Comparison of ENCODE assay signal across 8 mouse cellular contexts in genomic region chr7:44384716-44385059, GRCm38 (mm10). TPM values are rescaled to one million over a fixed set of nuclear protein-coding genes. Genes with fewer than 3 reads are reported as not detected.
A peak's percentile ranks its signal among the peaks of the same experiment; 100 is the strongest.
DNase-seq lines count a peak whose midpoint lies in the region; ATAC-seq and TF ChIP-seq lines count a peak whose summit lies in the region.

No protein-coding gene starts in this region.

- H3K4me3 ChIP-seq in lung, embryonic 15.5 days, result peak overlapping the region; percentile 50
- H3K4me3 ChIP-seq in forebrain, embryonic 12.5 days (replicated peaks), result peak overlapping the region; percentile 51
- peak overlapping the region; percentile 46 for H3K4me3 ChIP-seq in limb, embryonic 11.5 days (ENCODE audit: low read depth, low read length)
- H3K4me3 ChIP-seq in small intestine, adult 2 months (ENCODE audit: low read depth, low read length), result peak overlapping the region; percentile 52

- no peak overlapping the region for H3K27ac ChIP-seq in lung, embryonic 15.5 days
- H3K27ac ChIP-seq in forebrain, embryonic 12.5 days, result 0 out of 2 replicates have a peak overlapping the region, but pooled peaks have one; percentile 71
- no peak overlapping the region for H3K27ac ChIP-seq in limb, embryonic 11.5 days (replicated peaks; ENCODE audit: low read depth, low read length)
- H3K27ac ChIP-seq in small intestine, adult 2 months (ENCODE audit: insufficient read depth, low read depth, low read length), result no peak overlapping the region

- peaks cover 2% of the 10 kb centered on the region; the same call in 1 of the 2 replicates for H3K4me1 ChIP-seq in lung, embryonic 15.5 days
- H3K4me1 ChIP-seq in forebrain, embryonic 12.5 days, result peaks cover 19% of the 10 kb centered on the region
- 0 out of 2 replicates have a peak, but pooled peaks cover 2% of the 10 kb centered on the region for H3K4me1 ChIP-seq in limb, embryonic 11.5 days (ENCODE audit: control insufficient read depth, insufficient read depth, low read length)
- peaks cover 6% of the 10 kb centered on the region for H3K4me1 ChIP-seq in small intestine, adult 2 months (ENCODE audit: control insufficient read depth, insufficient read depth, insufficient read length, low read length)

- peaks cover 27% of the 10 kb centered on the region for H3K27me3 ChIP-seq in lung, embryonic 15.5 days
- peaks cover 22% of the 10 kb centered on the region for H3K27me3 ChIP-seq in forebrain, embryonic 12.5 days
- H3K27me3 ChIP-seq in limb, embryonic 11.5 days (ENCODE audit: control insufficient read depth, insufficient read depth, low read length), result peaks cover 6% of the 10 kb centered on the region
- H3K27me3 ChIP-seq in small intestine, adult 2 months (ENCODE audit: control insufficient read depth, insufficient read depth, low read length), result peaks cover 6% of the 10 kb centered on the region

- WGBS in lung, embryonic 15.5 days, result 2% methylated on average over 17 of the region's 17 CpGs
- under 1% methylated on average over 17 of the region's 17 CpGs for WGBS in forebrain, embryonic 12.5 days
- WGBS in limb, embryonic 11.5 days, result 0% methylated on average over 16 of the region's 17 CpGs
- under 1% methylated on average over 17 of the region's 17 CpGs for WGBS in small intestine, adult 2 months

- DNase-seq in lung, postnatal 4 days, result no peak
- DNase-seq in limb, embryonic 11.5 days (ENCODE audit: low spot score), result no peak
- DNase-seq in adrenal gland, postnatal 10 days, result no peak
- no peak for DNase-seq in kidney, adult 18-20 months

- peak; percentile 62; the same call in 1 of the 2 replicates for ATAC-seq in lung, embryonic 15.5 days (ENCODE audit: borderline replicate concordance, extremely low read depth, low FRiP score, low TSS enrichment)
- peak; percentile 44 for ATAC-seq in forebrain, embryonic 12.5 days (ENCODE audit: low FRiP score)
- ATAC-seq in limb, embryonic 11.5 days (ENCODE audit: insufficient number of reproducible peaks, low FRiP score, low TSS enrichment, low read depth), result peak; percentile 48
- ATAC-seq in monocyte, adult 5-6 weeks (replicated peaks; ENCODE audit: insufficient number of reproducible peaks, low FRiP score, low TSS enrichment, poor library complexity, severe bottlenecking), result no peak

- H3K36me3 ChIP-seq in lung, embryonic 15.5 days, result no peaks in the 10 kb centered on the region
- H3K36me3 ChIP-seq in forebrain, embryonic 12.5 days (replicated peaks), result no peaks in the 10 kb centered on the region
- no peaks in the 10 kb centered on the region for H3K36me3 ChIP-seq in limb, embryonic 11.5 days (ENCODE audit: control insufficient read depth, insufficient read depth, low read length)
- no peaks in the 10 kb centered on the region for H3K36me3 ChIP-seq in small intestine, adult 2 months (ENCODE audit: control insufficient read depth, insufficient read depth, low read length)

- TF ChIP-seq POLR2A in small intestine, adult 2 months (IDR thresholded peaks at IDR 0.05; ENCODE audit: low read depth, low read length), result no peak

- H3K4me2 ChIP-seq in lung, embryonic 15.5 days, result peak overlapping the region; percentile 87
- H3K4me2 ChIP-seq in forebrain, embryonic 12.5 days, result peak overlapping the region; percentile 93
- H3K4me2 ChIP-seq in limb, embryonic 11.5 days (ENCODE audit: low read depth, severe bottlenecking), result peak overlapping the region; percentile 90

- no peaks in the 10 kb centered on the region for H3K9me3 ChIP-seq in lung, embryonic 15.5 days
- no peaks in the 10 kb centered on the region for H3K9me3 ChIP-seq in forebrain, embryonic 12.5 days
- no peaks in the 10 kb centered on the region for H3K9me3 ChIP-seq in limb, embryonic 11.5 days (ENCODE audit: control insufficient read depth, low read length)

- no peak for TF ChIP-seq CTCF in small intestine, adult 2 months (IDR thresholded peaks at IDR 0.05; ENCODE audit: extremely low read depth, insufficient read length, insufficient replicate concordance, low read depth, low read length)

- H3K9ac ChIP-seq in lung, embryonic 15.5 days, result peak overlapping the region; percentile 1; the same call in 1 of the 2 replicates
- peak overlapping the region; percentile 65 for H3K9ac ChIP-seq in forebrain, embryonic 12.5 days
- no peak overlapping the region for H3K9ac ChIP-seq in limb, embryonic 11.5 days (ENCODE audit: low read length)

RNA-seq across cellular contexts. Expression of gene Syt3, which starts 0.8 kb away (rescaled TPM):
- 2.1 and 2.3 TPM in 2 replicates for polyA plus RNA-seq in lung, embryonic 15.5 days (2015; fragmentation: Nextera tagmentation; extraction: Ambion mirVana)
- polyA plus RNA-seq in forebrain, embryonic 12.5 days (2016; fragmentation: Nextera tagmentation; extraction: Ambion mirVana), result 5.5 and 6.6 TPM in 2 replicates
- polyA plus RNA-seq in limb, embryonic 11.5 days (2014; fragmentation: Nextera tagmentation; extraction: Ambion mirVana), result 2.1 TPM in 2 replicates
- polyA plus RNA-seq in small intestine, adult 2 months (2012; rRNA removed), result 1.1 and 1.8 TPM in 2 replicates
- 1 to 10 TPM; 2.5 to 4.2 TPM for total RNA-seq in adrenal gland, postnatal 10 days (2021)
- not detected in 3 replicates for total RNA-seq in monocyte, adult 5-6 weeks (2017)

RNA-seq across cellular contexts. Expression of gene 1700008O03Rik, which starts 0.9 kb away (rescaled TPM):
- 1.1 and 1.4 TPM in 2 replicates for polyA plus RNA-seq in lung, embryonic 15.5 days (2015; fragmentation: Nextera tagmentation; extraction: Ambion mirVana)
- 0.86 and 1.5 TPM in 2 replicates for polyA plus RNA-seq in forebrain, embryonic 12.5 days (2016; fragmentation: Nextera tagmentation; extraction: Ambion mirVana)
- 0.37 and 0.53 TPM in 2 replicates for polyA plus RNA-seq in limb, embryonic 11.5 days (2014; fragmentation: Nextera tagmentation; extraction: Ambion mirVana)
- polyA plus RNA-seq in small intestine, adult 2 months (2012; rRNA removed), result 0.43 TPM in 1 of 2 replicates, not detected in the other
- total RNA-seq in adrenal gland, postnatal 10 days (2021), result 1 to 10 TPM in 1 of 2 experiments, under 1 TPM in 1; 0.57 to 1.4 TPM
- total RNA-seq in monocyte, adult 5-6 weeks (2017), result 3.5 TPM in 1 of 3 replicates, not detected in the others

RNA-seq across cellular contexts. Expression of gene Lrrc4b, which starts 44.1 kb away (rescaled TPM):
- polyA plus RNA-seq in lung, embryonic 15.5 days (2015; fragmentation: Nextera tagmentation; extraction: Ambion mirVana), result 0.88 and 0.98 TPM in 2 replicates
- 10.6 and 12.0 TPM in 2 replicates for polyA plus RNA-seq in forebrain, embryonic 12.5 days (2016; fragmentation: Nextera tagmentation; extraction: Ambion mirVana)
- polyA plus RNA-seq in limb, embryonic 11.5 days (2014; fragmentation: Nextera tagmentation; extraction: Ambion mirVana), result 0.51 and 0.60 TPM in 2 replicates
- polyA plus RNA-seq in small intestine, adult 2 months (2012; rRNA removed), result 1.1 TPM in 2 replicates
- total RNA-seq in adrenal gland, postnatal 10 days (2021), result 10 to 100 TPM in 1 of 2 experiments, 1 to 10 TPM in 1; 5.5 to 10.0 TPM
- not detected in 3 replicates for total RNA-seq in monocyte, adult 5-6 weeks (2017)
